Comparison of ENCODE assay signal across 8 mouse cellular contexts in genomic region chr12:32768082-32768743, GRCm38 (mm10). TPM values are rescaled to one million over a fixed set of nuclear protein-coding genes. Genes with fewer than 3 reads are reported as not detected.
DNase-seq lines count a peak whose midpoint lies in the region; ATAC-seq and TF ChIP-seq lines count a peak whose summit lies in the region.

No protein-coding gene starts in this region.

- H3K4me3 ChIP-seq in brown adipose tissue, adult 24 weeks (ENCODE audit: insufficient read depth, low read depth, low read length) = no peak overlapping the region
- no peak overlapping the region for H3K4me3 ChIP-seq in kidney, postnatal 0 days (replicated peaks; ENCODE audit: low read depth, low read length)
- H3K4me3 ChIP-seq in forebrain, embryonic 12.5 days (replicated peaks) = no peak overlapping the region
- no peak overlapping the region for H3K4me3 ChIP-seq in hindbrain, embryonic 12.5 days

- peak; percentile 84 for ATAC-seq in kidney, postnatal 0 days (replicated peaks; ENCODE audit: low FRiP score, low read depth)
- no peak for ATAC-seq in forebrain, embryonic 12.5 days (ENCODE audit: low FRiP score)
- no peak for ATAC-seq in hindbrain, embryonic 12.5 days (ENCODE audit: low FRiP score)

- H3K4me2 ChIP-seq in kidney, postnatal 0 days (ENCODE audit: low read length) = no peak overlapping the region
- H3K4me2 ChIP-seq in forebrain, embryonic 12.5 days = no peak overlapping the region
- no peak overlapping the region for H3K4me2 ChIP-seq in hindbrain, embryonic 12.5 days (replicated peaks)

- H3K36me3 ChIP-seq in kidney, postnatal 0 days (ENCODE audit: insufficient read depth, low read length) = no peaks in the 10 kb centered on the region
- no peaks in the 10 kb centered on the region for H3K36me3 ChIP-seq in forebrain, embryonic 12.5 days (replicated peaks)
- H3K36me3 ChIP-seq in hindbrain, embryonic 12.5 days = no peaks in the 10 kb centered on the region

- H3K27ac ChIP-seq in brown adipose tissue, adult 24 weeks (replicated peaks; ENCODE audit: low read depth, low read length) = peak overlapping the region; percentile 96
- no peak overlapping the region for H3K27ac ChIP-seq in kidney, postnatal 0 days
- H3K27ac ChIP-seq in forebrain, embryonic 12.5 days = no peak overlapping the region
- no peak overlapping the region for H3K27ac ChIP-seq in hindbrain, embryonic 12.5 days

- 57% methylated on average over 3 of the region's 3 CpGs for WGBS in kidney, postnatal 0 days
- 78% methylated on average over 3 of the region's 3 CpGs for WGBS in forebrain, embryonic 12.5 days
- WGBS in hindbrain, embryonic 12.5 days = 77% methylated on average over 3 of the region's 3 CpGs

- H3K4me1 ChIP-seq in brown adipose tissue, adult 24 weeks (ENCODE audit: control insufficient read depth, insufficient read depth, insufficient read length, low read length) = peaks cover 13% of the 10 kb centered on the region; the same call in 1 of the 2 replicates
- no peaks in the 10 kb centered on the region for H3K4me1 ChIP-seq in kidney, postnatal 0 days (replicated peaks; ENCODE audit: insufficient read depth, low read length)
- H3K4me1 ChIP-seq in forebrain, embryonic 12.5 days = no peaks in the 10 kb centered on the region
- no peaks in the 10 kb centered on the region for H3K4me1 ChIP-seq in hindbrain, embryonic 12.5 days

- no peak overlapping the region for H3K9ac ChIP-seq in kidney, postnatal 0 days (ENCODE audit: low read depth, low read length)
- no peak overlapping the region for H3K9ac ChIP-seq in forebrain, embryonic 12.5 days
- H3K9ac ChIP-seq in hindbrain, embryonic 12.5 days = no peak overlapping the region

- TF ChIP-seq CTCF in kidney, postnatal 0 days (IDR thresholded peaks at IDR 0.05; ENCODE audit: low read depth) = no peak

- H3K27me3 ChIP-seq in kidney, postnatal 0 days (ENCODE audit: insufficient read depth, low read length) = no peaks in the 10 kb centered on the region
- H3K27me3 ChIP-seq in forebrain, embryonic 12.5 days = no peaks in the 10 kb centered on the region
- H3K27me3 ChIP-seq in hindbrain, embryonic 12.5 days = no peaks in the 10 kb centered on the region

- H3K9me3 ChIP-seq in kidney, postnatal 0 days (replicated peaks; ENCODE audit: low read length) = no peaks in the 10 kb centered on the region
- H3K9me3 ChIP-seq in forebrain, embryonic 12.5 days = no peaks in the 10 kb centered on the region
- no peaks in the 10 kb centered on the region for H3K9me3 ChIP-seq in hindbrain, embryonic 12.5 days (replicated peaks)

- peak; percentile 11 to 39 for DNase-seq in layer of hippocampus, adult 8-10 months (ENCODE audit: low spot score in 2 of 2)
- DNase-seq in layer of hippocampus, postnatal 10 days (ENCODE audit: low spot score in 2 of 2) = no peak
- no peak for DNase-seq in kidney, postnatal 0 days (ENCODE audit: low spot score)
- DNase-seq in ovary, adult 18-20 months (ENCODE audit: low spot score) = peak; percentile 23
- no peak for DNase-seq in yolk sac, embryonic 10.5 days (ENCODE audit: low spot score)

RNA-seq across cellular contexts. Expression of gene Nampt, which starts 51.1 kb away (rescaled TPM):
- total RNA-seq in layer of hippocampus, adult 8-10 months (2022) = 10 to 100 TPM; 38.4 to 45.3 (median 40.3) TPM
- 10 to 100 TPM; 48.1 to 48.9 TPM for total RNA-seq in layer of hippocampus, postnatal 10 days (2021)
- 237 and 255 TPM in 2 replicates for polyA plus RNA-seq in brown adipose tissue, adult 24 weeks (2012; ENCODE audit: insufficient read depth, insufficient read length, missing spikeins)
- polyA plus RNA-seq in kidney, postnatal 0 days (2015; fragmentation: Nextera tagmentation; extraction: Ambion mirVana) = 25.8 and 26.8 TPM in 2 replicates
- polyA plus RNA-seq in forebrain, embryonic 12.5 days (2016; fragmentation: Nextera tagmentation; extraction: Ambion mirVana) = 31.1 and 34.3 TPM in 2 replicates
- 27.1 and 28.7 TPM in 2 replicates for polyA plus RNA-seq in hindbrain, embryonic 12.5 days (2016; fragmentation: Nextera tagmentation; extraction: Ambion mirVana)

Comparison
In these comparisons a context has a peak if more than half of its experiments do, and no peak if none do; other contexts are left out.
1. DNase-seq: peak in layer of hippocampus, adult 8-10 months (2 of 2) and ovary, adult 18-20 months (single experiment); none in layer of hippocampus, postnatal 10 days (0 of 2), kidney, postnatal 0 days (single experiment) and yolk sac, embryonic 10.5 days (single experiment).